Mouse (Mus musculus) liver, postnatal 0 days (tissue): Measurements from ENCODE around the gene Fxyd3. TPM values are rescaled to one million over a fixed set of nuclear protein-coding genes. Genes with fewer than 3 reads are reported as not detected.

Experiments
- ATAC-seq: fragments of 200-750 bp; cut with Nextera tagmentation; 2 replicates; pipeline ENCODE4 v1.8.0; 2017; ENCODE audit warnings: mild to moderate bottlenecking, moderate library complexity
- DNase-seq: peaks from one replicate; pipeline ENCODE4 v3.0.0-alpha.2; 2016
- H3K27ac ChIP-seq: fragments of 300-500 bp; sonication (generic); 2 replicates; pipeline ENCODE4 v1.5.1; 2014; ENCODE audit warnings: antibody characterized with exemption, moderate library complexity, mild to moderate bottlenecking, low read depth
- H3K27me3 ChIP-seq: fragments of 300-500 bp; sonication (generic); 2 replicates; pipeline ENCODE4 v1.6.1; 2014; ENCODE audit warnings: low read length, control low read depth, mixed read lengths; ENCODE audit not compliant: insufficient read depth
- H3K36me3 ChIP-seq: fragments of 300-500 bp; sonication (generic); replicated peaks from 2 replicates; pipeline ENCODE4 v1.6.1; 2014; ENCODE audit warnings: mild to moderate bottlenecking, control low read depth, low read length, moderate library complexity, mixed read lengths; ENCODE audit not compliant: insufficient read depth
- H3K4me1 ChIP-seq: fragments of 300-500 bp; sonication (generic); 2 replicates; pipeline ENCODE4 v1.6.1; 2014; ENCODE audit warnings: antibody characterized with exemption, mild to moderate bottlenecking, control low read depth; ENCODE audit not compliant: insufficient read depth
- H3K4me2 ChIP-seq: fragments of 300-500 bp; sonication (generic); 2 replicates; pipeline ENCODE4 v1.6.1; 2014; ENCODE audit warnings: low read depth, mild to moderate bottlenecking, low read length, moderate library complexity, mixed read lengths
- H3K4me3 ChIP-seq: fragments of 300-500 bp; sonication (generic); 2 replicates; pipeline ENCODE4 v1.5.1; 2014; ENCODE audit warnings: low read depth, low read length
- H3K9ac ChIP-seq: fragments of 300-500 bp; sonication (generic); replicated peaks from 2 replicates; pipeline ENCODE4 v1.6.1; 2014; ENCODE audit warnings: mild to moderate bottlenecking, moderate library complexity
- H3K9me3 ChIP-seq: fragments of 300-500 bp; sonication (generic); 2 replicates; pipeline ENCODE4 v1.6.1; 2016; ENCODE audit warnings: mild to moderate bottlenecking, control low read depth, low read length, mixed read lengths
- CTCF ChIP-seq: sonication (generic); IDR thresholded peaks from 2 replicates; pipeline ENCODE4 v1.5.1; 2016; ENCODE audit warnings: antibody characterized with exemption, low read depth
- EP300 ChIP-seq: IDR thresholded peaks from 2 replicates; pipeline ENCODE4 v1.6.1; 2016; ENCODE audit warnings: antibody characterized with exemption, low read depth, mild to moderate bottlenecking
- WGBS: fragments of 180-500 bp; shearing (Covaris S2); extraction: QIAGEN DNeasy Blood & Tissue Kit; methylation state at CpG from one replicate; pipeline ENCODE4 v1.1.7; 2014; ENCODE audit not compliant: insufficient replicate concordance; 5-methylcytosine and 5-hydroxymethylcytosine counted together
- polyA plus RNA-seq: library from polyadenylated mRNA; unstranded; fragments of >200 nt; fragmentation: Nextera tagmentation; extraction: Ambion mirVana; gene quantifications from 2 replicates; pipeline ENCODE4 v1.2.1, GENCODE M21; 2015

The Fxyd3 gene
- polyA plus RNA-seq, 1 experiment from 2014 or later: 3.4 TPM

GRCm38 (mm10) chr7:31080611-31081010, 4.1 kb upstream of the Fxyd3 start:
- Histone ChIP-seq H3K4me3 (no peak overlapping the region), H3K4me1 (peaks cover 15% of the 10 kb centered on the region), H3K36me3 (no peaks in the 10 kb centered on the region), H3K9ac (no peak overlapping the region), H3K4me2 (no peak overlapping the region), H3K27ac (no peak overlapping the region), H3K9me3 (no peaks in the 10 kb centered on the region), H3K27me3 (no peaks in the 10 kb centered on the region)
- 68% methylated on average over 3 of the region's 3 CpGs for WGBS
- DNase-seq (no peak), ATAC-seq (no peak)
- TF ChIP-seq EP300 (no peak), CTCF (no peak)

GRCm38 (mm10) chr7:31079670-31080069, 3.2 kb upstream of the Fxyd3 start:
- Histone ChIP-seq H3K9me3 (no peaks in the 10 kb centered on the region), H3K9ac (no peak overlapping the region), H3K27me3 (no peaks in the 10 kb centered on the region), H3K4me2 (no peak overlapping the region), H3K4me1 (peaks cover 11% of the 10 kb centered on the region), H3K36me3 (no peaks in the 10 kb centered on the region), H3K4me3 (no peak overlapping the region), H3K27ac (no peak overlapping the region)
- TF ChIP-seq CTCF: no peak
- no peak for TF ChIP-seq EP300
- 73% methylated on average over 8 of the region's 8 CpGs for WGBS
- DNase-seq: no peak
- peak; percentile 63 for ATAC-seq

DNA sequence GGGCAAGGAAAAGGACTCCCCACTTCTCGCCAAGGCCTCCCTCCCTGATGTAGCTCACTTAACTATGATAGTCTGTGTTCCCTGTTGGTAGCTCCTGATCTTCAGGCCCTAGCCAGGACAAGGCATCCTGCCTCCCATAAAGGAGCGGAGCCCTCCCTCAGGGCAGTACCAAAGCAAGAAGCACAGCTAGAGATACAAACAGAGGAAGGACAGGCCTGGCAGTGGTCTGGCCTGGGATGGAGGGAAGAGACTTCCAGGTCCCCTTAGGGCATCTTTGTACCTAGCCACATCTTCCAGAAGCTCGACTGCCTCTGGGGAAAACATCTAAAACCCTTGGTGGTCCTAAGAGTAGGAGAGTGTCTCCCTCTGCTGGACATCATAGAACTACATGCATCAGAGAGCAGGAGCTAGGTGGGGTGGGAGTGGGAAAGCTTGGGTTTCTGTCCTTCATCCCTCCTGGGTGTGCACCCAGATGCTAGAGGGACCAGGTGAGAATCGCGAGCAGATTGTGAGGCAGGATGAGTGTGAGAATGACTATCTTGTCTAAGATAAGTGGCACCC, 1.5 kb upstream of the Fxyd3 start:
- no peak overlapping the region for H3K27ac ChIP-seq
- peak; percentile 81 for TF ChIP-seq CTCF
- TF ChIP-seq EP300: no peak
- H3K4me1 ChIP-seq: peaks cover 4% of the 10 kb centered on the region
- no peak for DNase-seq
- 47% methylated on average over 5 of the region's 5 CpGs for WGBS
- no peak overlapping the region for H3K4me2 ChIP-seq
- no peak overlapping the region for H3K9ac ChIP-seq
- H3K27me3 ChIP-seq: no peaks in the 10 kb centered on the region
- no peaks in the 10 kb centered on the region for H3K36me3 ChIP-seq
- no peaks in the 10 kb centered on the region for H3K9me3 ChIP-seq
- H3K4me3 ChIP-seq: no peak overlapping the region
- peak; percentile 30; the same call in 1 of the 2 replicates for ATAC-seq

- ATAC-seq (no peak), DNase-seq (no peak)
- Histone ChIP-seq H3K4me1 (no peaks in the 10 kb centered on the region), H3K4me3 (no peak overlapping the region), H3K9ac (no peak overlapping the region), H3K27ac (no peak overlapping the region), H3K27me3 (no peaks in the 10 kb centered on the region), H3K9me3 (no peaks in the 10 kb centered on the region), H3K36me3 (no peaks in the 10 kb centered on the region), H3K4me2 (no peak overlapping the region)
- WGBS: 53% methylated on average over 6 of the region's 6 CpGs
- no peak for TF ChIP-seq EP300
- TF ChIP-seq CTCF: no peak
Measured at GRCm38 (mm10) chr7:31077470-31077869, 966 bp upstream of the Fxyd3 start.

DNA sequence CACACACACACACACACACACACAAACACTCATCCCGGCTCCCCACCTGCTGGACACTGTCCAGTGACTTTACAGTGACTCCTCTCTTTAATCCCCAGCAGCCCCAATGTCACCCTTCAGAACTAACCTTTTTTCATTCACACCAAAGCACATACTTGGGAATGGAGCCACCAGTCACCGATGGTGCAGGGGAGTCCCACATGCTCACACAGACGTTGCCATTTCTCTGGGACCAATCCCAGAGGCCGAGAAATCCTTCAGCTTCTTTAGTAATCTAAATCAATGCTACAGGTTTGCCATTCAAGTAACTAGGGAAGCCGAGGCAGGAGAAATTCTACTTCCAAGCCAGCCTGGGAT, 1.8 kb downstream of the Fxyd3 start:
- DNase-seq (no peak), ATAC-seq (no peak)
- WGBS: 55% methylated on average over 5 of the region's 5 CpGs
- Histone ChIP-seq H3K9ac (no peak overlapping the region), H3K4me1 (no peaks in the 10 kb centered on the region), H3K4me3 (no peak overlapping the region), H3K9me3 (no peaks in the 10 kb centered on the region), H3K36me3 (no peaks in the 10 kb centered on the region), H3K27ac (no peak overlapping the region), H3K27me3 (no peaks in the 10 kb centered on the region), H3K4me2 (no peak overlapping the region)
- TF ChIP-seq CTCF: no peak
- TF ChIP-seq EP300: no peak

DNA sequence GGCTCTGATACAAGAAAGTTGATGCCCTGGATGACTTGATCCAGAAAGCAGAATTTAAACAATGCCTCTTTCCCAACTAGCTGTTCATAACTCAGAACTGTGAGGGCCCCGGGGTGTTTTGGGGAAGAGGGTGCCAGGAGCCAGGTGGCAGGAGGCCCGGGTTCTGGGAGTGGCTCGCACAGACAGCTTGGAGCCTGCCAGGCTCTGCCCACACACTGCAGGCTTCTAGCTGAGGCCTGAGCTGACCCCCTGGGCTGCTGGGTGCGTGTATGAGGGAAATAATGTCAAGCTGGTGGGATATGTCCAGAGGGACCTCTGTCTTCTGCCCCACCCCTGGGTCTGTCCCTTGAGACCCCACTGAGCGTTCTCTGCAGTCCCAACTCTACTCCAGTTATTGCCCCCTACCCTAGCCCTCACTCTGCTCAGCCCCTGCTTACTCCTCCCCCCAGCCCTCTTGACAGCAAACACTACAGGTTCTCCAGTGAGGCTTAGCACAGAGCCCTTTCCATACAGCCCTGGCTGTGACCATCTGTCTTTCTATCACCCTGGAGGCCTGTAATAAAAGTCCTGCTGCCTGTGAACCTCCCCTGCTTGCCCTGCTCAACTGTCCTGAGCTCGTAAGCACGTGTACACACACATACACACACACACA, 2.3 kb downstream of the Fxyd3 start:
- Histone ChIP-seq H3K27me3 (no peaks in the 10 kb centered on the region), H3K27ac (no peak overlapping the region), H3K4me3 (no peak overlapping the region), H3K36me3 (no peaks in the 10 kb centered on the region), H3K9me3 (no peaks in the 10 kb centered on the region), H3K4me1 (no peaks in the 10 kb centered on the region), H3K9ac (no peak overlapping the region), H3K4me2 (no peak overlapping the region)
- DNase-seq (no peak), ATAC-seq (no peak)
- WGBS: 62% methylated on average over 7 of the region's 7 CpGs
- no peak for TF ChIP-seq CTCF
- no peak for TF ChIP-seq EP300
